Mouse (Mus musculus) embryo, embryonic 9.5 days (tissue): Measurements from ENCODE around the gene Cbx5.
"Not testable (repeated sequence)": the region's sequence is repeated elsewhere in the genome, so short reads cannot be mapped to it uniquely, and the experiment has no call there.

Experiments used
- DNase-seq: peaks from one replicate; pipeline ENCODE4 v3.0.0-alpha.2; 2017; ENCODE audit errors: extremely low spot score

Gene Cbx5

GRCm38 (mm10) chr15:103250195-103250740 lies 10.7 kb upstream of the Cbx5 start:
- peak; percentile 83 for DNase-seq

- DNase-seq = not testable (repeated sequence)
These were observed 9.9 kb upstream of the Cbx5 start for GRCm38 (mm10) chr15:103249511-103249910.

- DNase-seq = no peak
These were observed 9.0 kb upstream of the Cbx5 start for GRCm38 (mm10) chr15:103248401-103249313.

- no peak for DNase-seq
These were observed 8.3 kb upstream of the Cbx5 start for GRCm38 (mm10) chr15:103247782-103248400.

- no peak for DNase-seq
These were observed 7.6 kb upstream of the Cbx5 start for GRCm38 (mm10) chr15:103247078-103247781.

- no peak for DNase-seq
These were observed 6.0 kb upstream of the Cbx5 start for GRCm38 (mm10) chr15:103245616-103246015.

- no peak for DNase-seq
These were observed 3.3 kb upstream of the Cbx5 start for GRCm38 (mm10) chr15:103242885-103243284.

- DNase-seq = not testable (repeated sequence)
These were observed 1.7 kb upstream of the Cbx5 start for GRCm38 (mm10) chr15:103241071-103242018.

- DNase-seq = peak; percentile 94
These were observed 778 bp upstream of the Cbx5 start, which contains the start of gene Hnrnpa1 for GRCm38 (mm10) chr15:103240160-103241028. Gene Hnrnpa1, plus strand, starts transcription at chr15:103240432.

GRCm38 (mm10) chr15:103239130-103239684 lies 409 bp downstream of the Cbx5 start:
- DNase-seq = peak; percentile 94

- DNase-seq = no peak
These were observed 2.3 kb downstream of the Cbx5 start for GRCm38 (mm10) chr15:103237295-103237694.

GRCm38 (mm10) chr15:103233119-103233518 lies 6.5 kb downstream of the Cbx5 start:
- DNase-seq = no peak

GRCm38 (mm10) chr15:103228904-103229303 lies 10.7 kb downstream of the Cbx5 start:
- DNase-seq = no peak

- no peak for DNase-seq
These were observed 12.0 kb downstream of the Cbx5 start for GRCm38 (mm10) chr15:103227572-103227971.

- DNase-seq = no peak
These were observed 12.6 kb downstream of the Cbx5 start for GRCm38 (mm10) chr15:103227022-103227421.

- no peak for DNase-seq
These were observed 15.5 kb downstream of the Cbx5 start for GRCm38 (mm10) chr15:103224161-103224560.

GRCm38 (mm10) chr15:103221386-103221785 lies 18.2 kb downstream of the Cbx5 start:
- no peak for DNase-seq

- DNase-seq = no peak
These were observed 18.8 kb downstream of the Cbx5 start for GRCm38 (mm10) chr15:103220785-103221184.

- DNase-seq = peak; percentile 19
These were observed 23.6 kb downstream of the Cbx5 start for GRCm38 (mm10) chr15:103216052-103216451.
